Mouse (Mus musculus): ENCODE measurements around the gene Fez1. TPM values are rescaled to one million over a fixed set of nuclear protein-coding genes. Genes with fewer than 3 reads are reported as not detected.

Fez1 gene
- total RNA-seq, 1 experiment = 5.0 TPM

DNA sequence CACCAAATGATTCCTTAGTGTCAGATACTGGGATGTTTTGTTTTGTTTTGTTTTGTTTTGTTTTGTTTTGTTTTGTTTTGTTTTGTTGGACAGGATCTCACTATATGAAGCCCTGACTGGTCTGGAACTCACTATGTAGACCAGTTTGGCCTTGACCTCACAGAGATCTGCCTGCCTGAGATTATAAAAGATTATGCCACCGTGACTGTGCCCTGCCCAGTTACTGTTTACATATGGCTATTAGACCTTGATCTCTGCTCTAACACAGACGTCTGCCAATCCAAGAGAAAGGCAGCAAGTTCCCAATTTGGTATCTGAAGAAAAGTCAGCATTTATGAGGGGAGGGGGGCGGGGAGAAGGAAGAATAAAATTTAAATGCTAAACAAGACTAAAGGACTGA, 42.0 kb downstream of the Fez1 start:
- H3K4me1 ChIP-seq (ENCODE audit: control insufficient read depth in 2 of 2, insufficient read depth in 2 of 2, low read length in 2 of 2, poor library complexity in 1 of 2) = peaks cover 0 to 2% of the 10 kb centered on the region in 2 experiments; a peak in 2 of 4 replicates
- no peak overlapping the region for H3K9ac ChIP-seq (ENCODE audit: insufficient read depth, low read depth, low read length, poor library complexity, severe bottlenecking)
- H3K27ac ChIP-seq (ENCODE audit: insufficient read depth, low read depth, low read length, poor library complexity, severe bottlenecking) = no peak overlapping the region
- DNase-seq (ENCODE audit: low read depth, low spot score) = no peak
- in situ Hi-C loops (cut with MboI; ENCODE audit: low sequenced_read_pairs in 2 of 2, unreplicated experiment in 2 of 2) = no loop called here
- H3K36me3 ChIP-seq (ENCODE audit: control insufficient read depth, insufficient read depth, low read length, poor library complexity, severe bottlenecking) = no peaks in the 10 kb centered on the region
- no peak for TF ChIP-seq HCFC1 (IDR thresholded peaks at IDR 0.05; ENCODE audit: borderline replicate concordance, insufficient read depth, low read length)
- no peak for TF ChIP-seq ZNF384 (IDR thresholded peaks at IDR 0.05; ENCODE audit: low read depth, low read length)
- no peak for TF ChIP-seq MAFK (IDR thresholded peaks at IDR 0.05; ENCODE audit: insufficient read depth, low read depth, low read length)
- TF ChIP-seq ZC3H11A (IDR thresholded peaks at IDR 0.05; ENCODE audit: borderline replicate concordance, low read depth, low read length) = no peak
- TF ChIP-seq CHD2 (IDR thresholded peaks at IDR 0.05; ENCODE audit: low read depth, low read length) = no peak
- H3K9me3 ChIP-seq (ENCODE audit: control insufficient read depth, insufficient read depth, low read depth, low read length) = no peaks in the 10 kb centered on the region
- H3K4me3 ChIP-seq (ENCODE audit: insufficient read depth in 1 of 2, low read depth in 1 of 2, low read length in 2 of 2, poor library complexity in 1 of 2, severe bottlenecking in 1 of 2) = no peak overlapping the region

DNA sequence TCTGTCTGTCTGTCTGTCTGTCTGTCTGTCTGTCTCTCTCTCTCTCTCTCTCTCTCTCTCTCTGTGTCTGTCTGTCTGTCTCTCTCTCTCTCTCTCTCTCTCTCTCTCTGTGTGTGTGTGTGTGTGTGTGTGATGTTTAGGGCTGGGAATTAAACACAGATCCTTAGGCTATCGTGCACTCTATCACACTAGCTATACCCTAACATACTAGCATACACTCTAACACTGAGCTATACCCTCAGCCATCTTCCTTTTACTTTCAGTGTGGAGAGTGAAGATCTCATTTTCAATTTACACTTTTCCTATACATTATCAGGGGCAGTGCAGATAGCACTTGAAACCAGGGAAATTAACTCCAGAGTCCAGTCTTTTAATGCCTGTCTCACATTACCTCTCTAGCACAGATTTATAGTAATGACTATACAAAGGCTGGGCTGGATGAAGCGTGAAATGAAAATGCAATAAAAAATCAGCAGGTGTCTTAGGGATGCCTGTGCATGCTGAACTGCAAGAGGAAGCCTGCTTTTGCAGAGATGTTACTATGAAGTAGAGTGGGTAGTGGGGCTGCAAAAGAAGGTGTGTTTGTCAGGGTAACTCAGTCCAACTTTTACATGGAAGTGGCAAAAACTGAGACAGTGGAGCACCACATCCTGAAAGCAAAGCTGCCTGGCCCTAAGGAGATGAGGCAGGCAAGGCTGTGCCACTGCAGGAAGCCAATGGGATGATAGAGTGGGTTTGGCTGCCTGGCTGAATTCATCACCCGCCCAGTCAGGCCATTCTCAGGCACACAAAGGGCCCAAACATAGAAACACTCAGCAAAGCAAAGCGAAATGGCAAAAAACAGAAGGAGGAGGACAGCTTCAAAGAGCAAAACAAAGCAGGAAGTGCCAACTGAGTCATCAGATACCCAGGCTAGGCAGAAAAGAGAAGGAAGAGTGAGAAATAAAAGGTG, 43.5 kb downstream of the Fez1 start:
- no peaks in the 10 kb centered on the region for H3K36me3 ChIP-seq (ENCODE audit: control insufficient read depth, insufficient read depth, low read length, poor library complexity, severe bottlenecking)
- no peaks in the 10 kb centered on the region for H3K4me1 ChIP-seq (ENCODE audit: control insufficient read depth in 2 of 2, insufficient read depth in 2 of 2, low read length in 2 of 2, poor library complexity in 1 of 2)
- TF ChIP-seq MAFK (IDR thresholded peaks at IDR 0.05; ENCODE audit: insufficient read depth, low read depth, low read length) (no peak), HCFC1 (IDR thresholded peaks at IDR 0.05; ENCODE audit: borderline replicate concordance, insufficient read depth, low read length) (no peak), CHD2 (IDR thresholded peaks at IDR 0.05; ENCODE audit: low read depth, low read length) (no peak), ZNF384 (IDR thresholded peaks at IDR 0.05; ENCODE audit: low read depth, low read length) (no peak), ZC3H11A (IDR thresholded peaks at IDR 0.05; ENCODE audit: borderline replicate concordance, low read depth, low read length) (no peak)
- H3K27ac ChIP-seq (ENCODE audit: insufficient read depth, low read depth, low read length, poor library complexity, severe bottlenecking) = no peak overlapping the region
- DNase-seq (ENCODE audit: low read depth, low spot score) = no peak
- H3K9ac ChIP-seq (ENCODE audit: insufficient read depth, low read depth, low read length, poor library complexity, severe bottlenecking) = no peak overlapping the region
- in situ Hi-C loops (cut with MboI; ENCODE audit: low sequenced_read_pairs in 2 of 2, unreplicated experiment in 2 of 2) = no loop called here
- no peaks in the 10 kb centered on the region for H3K9me3 ChIP-seq (ENCODE audit: control insufficient read depth, insufficient read depth, low read depth, low read length)
- H3K4me3 ChIP-seq (ENCODE audit: insufficient read depth in 1 of 2, low read depth in 1 of 2, low read length in 2 of 2, poor library complexity in 1 of 2, severe bottlenecking in 1 of 2) = no peak overlapping the region

GRCm38 (mm10) chr9:36868662-36869061, 47.0 kb downstream of the Fez1 start:
- in situ Hi-C loops (cut with MboI; ENCODE audit: low sequenced_read_pairs in 2 of 2, unreplicated experiment in 2 of 2) = no loop called here
- no peaks in the 10 kb centered on the region for H3K4me1 ChIP-seq (ENCODE audit: control insufficient read depth in 2 of 2, insufficient read depth in 2 of 2, low read length in 2 of 2, poor library complexity in 1 of 2)
- no peak overlapping the region for H3K9ac ChIP-seq (ENCODE audit: insufficient read depth, low read depth, low read length, poor library complexity, severe bottlenecking)
- no peak overlapping the region for H3K27ac ChIP-seq (ENCODE audit: insufficient read depth, low read depth, low read length, poor library complexity, severe bottlenecking)
- TF ChIP-seq CHD2 (IDR thresholded peaks at IDR 0.05; ENCODE audit: low read depth, low read length) (no peak), MAFK (IDR thresholded peaks at IDR 0.05; ENCODE audit: insufficient read depth, low read depth, low read length) (no peak), HCFC1 (IDR thresholded peaks at IDR 0.05; ENCODE audit: borderline replicate concordance, insufficient read depth, low read length) (no peak), ZNF384 (IDR thresholded peaks at IDR 0.05; ENCODE audit: low read depth, low read length) (no peak), ZC3H11A (IDR thresholded peaks at IDR 0.05; ENCODE audit: borderline replicate concordance, low read depth, low read length) (no peak)
- H3K9me3 ChIP-seq (ENCODE audit: control insufficient read depth, insufficient read depth, low read depth, low read length) = no peaks in the 10 kb centered on the region
- H3K4me3 ChIP-seq (ENCODE audit: insufficient read depth in 1 of 2, low read depth in 1 of 2, low read length in 2 of 2, poor library complexity in 1 of 2, severe bottlenecking in 1 of 2) = no peak overlapping the region
- no peak for DNase-seq (ENCODE audit: low read depth, low spot score)
- H3K36me3 ChIP-seq (ENCODE audit: control insufficient read depth, insufficient read depth, low read length, poor library complexity, severe bottlenecking) = no peaks in the 10 kb centered on the region

- Histone ChIP-seq H3K27ac (ENCODE audit: insufficient read depth, low read depth, low read length, poor library complexity, severe bottlenecking) (no peak overlapping the region), H3K9ac (ENCODE audit: insufficient read depth, low read depth, low read length, poor library complexity, severe bottlenecking) (no peak overlapping the region), H3K4me3 (ENCODE audit: insufficient read depth in 1 of 2, low read depth in 1 of 2, low read length in 2 of 2, poor library complexity in 1 of 2, severe bottlenecking in 1 of 2) (no peak overlapping the region), H3K36me3 (ENCODE audit: control insufficient read depth, insufficient read depth, low read length, poor library complexity, severe bottlenecking) (no peaks in the 10 kb centered on the region), H3K4me1 (ENCODE audit: control insufficient read depth in 2 of 2, insufficient read depth in 2 of 2, low read length in 2 of 2, poor library complexity in 1 of 2) (no peaks in the 10 kb centered on the region), H3K9me3 (ENCODE audit: control insufficient read depth, insufficient read depth, low read depth, low read length) (no peaks in the 10 kb centered on the region)
- DNase-seq (ENCODE audit: low read depth, low spot score) = no peak
- no peak for TF ChIP-seq HCFC1 (IDR thresholded peaks at IDR 0.05; ENCODE audit: borderline replicate concordance, insufficient read depth, low read length)
- TF ChIP-seq ZNF384 (IDR thresholded peaks at IDR 0.05; ENCODE audit: low read depth, low read length) = no peak
- TF ChIP-seq ZC3H11A (IDR thresholded peaks at IDR 0.05; ENCODE audit: borderline replicate concordance, low read depth, low read length) = no peak
- TF ChIP-seq CHD2 (IDR thresholded peaks at IDR 0.05; ENCODE audit: low read depth, low read length) = no peak
- TF ChIP-seq MAFK (IDR thresholded peaks at IDR 0.05; ENCODE audit: insufficient read depth, low read depth, low read length) = no peak
- in situ Hi-C loops (cut with MboI; ENCODE audit: low sequenced_read_pairs in 2 of 2, unreplicated experiment in 2 of 2) = no loop called here
Measured at GRCm38 (mm10) chr9:36870263-36870662, 48.6 kb downstream of the Fez1 start.
